Mouse (Mus musculus) midbrain, postnatal 0 days (tissue): ENCODE data around the gene Dlg2. TPM values are rescaled to one million over a fixed set of nuclear protein-coding genes. Genes with fewer than 3 reads are reported as not detected.

ENCODE experiments used
- ATAC-seq: fragments of 200-750 bp; cut with Nextera tagmentation; 2 replicates; pipeline ENCODE4 v1.8.0; 2017; ENCODE audit warnings: moderate number of reproducible peaks, mild to moderate bottlenecking, moderate TSS enrichment, moderate library complexity; ENCODE audit not compliant: low FRiP score
- DNase-seq: peaks from one replicate; pipeline ENCODE4 v3.0.0-alpha.2; 2015; ENCODE audit warnings: low spot score
- H3K27ac ChIP-seq: fragments of 300-500 bp; sonication (generic); 2 replicates; pipeline ENCODE4 v1.5.1; 2014; ENCODE audit warnings: low read depth, mild to moderate bottlenecking, low read length, mixed read lengths
- H3K27me3 ChIP-seq: fragments of 300-500 bp; sonication (generic); 2 replicates; pipeline ENCODE4 v1.6.1; 2014; ENCODE audit warnings: low read length, control low read depth, mixed read lengths; ENCODE audit not compliant: insufficient read depth
- H3K36me3 ChIP-seq: fragments of 300-500 bp; sonication (generic); 2 replicates; pipeline ENCODE4 v1.6.1; 2014; ENCODE audit warnings: low read length, control low read depth, mixed read lengths; ENCODE audit not compliant: insufficient read depth
- H3K4me1 ChIP-seq: fragments of 300-500 bp; sonication (generic); 2 replicates; pipeline ENCODE4 v1.6.1; 2014; ENCODE audit warnings: mild to moderate bottlenecking, control low read depth, antibody characterized with exemption, low read length, mixed read lengths; ENCODE audit not compliant: insufficient read depth
- H3K4me2 ChIP-seq: fragments of 300-500 bp; sonication (generic); 2 replicates; pipeline ENCODE4 v1.6.1; 2014; ENCODE audit warnings: low read depth, mild to moderate bottlenecking, low read length, mixed read lengths; ENCODE audit not compliant: poor library complexity, severe bottlenecking
- H3K4me3 ChIP-seq: fragments of 300-500 bp; sonication (generic); 2 replicates; pipeline ENCODE4 v1.5.1; 2014; ENCODE audit warnings: low read depth, mild to moderate bottlenecking, low read length, moderate library complexity
- H3K9ac ChIP-seq: fragments of 300-500 bp; sonication (generic); replicated peaks from 2 replicates; pipeline ENCODE4 v1.6.1; 2014; ENCODE audit warnings: mild to moderate bottlenecking, low read length, moderate library complexity, mixed read lengths; ENCODE audit not compliant: poor library complexity, severe bottlenecking
- H3K9me3 ChIP-seq: fragments of 300-500 bp; sonication (generic); 2 replicates; pipeline ENCODE4 v1.6.1; 2016; ENCODE audit warnings: low read length, control low read depth
- CTCF ChIP-seq: IDR thresholded peaks from 2 replicates; pipeline ENCODE4 v1.5.1; 2016; ENCODE audit warnings: antibody characterized with exemption, mild to moderate bottlenecking
- WGBS: fragments of 180-500 bp; shearing (Covaris S2); extraction: QIAGEN DNeasy Blood & Tissue Kit; methylation state at CpG from one replicate; pipeline ENCODE4 v1.1.7; 2014; 5-methylcytosine and 5-hydroxymethylcytosine counted together
- polyA plus RNA-seq: library from polyadenylated mRNA; unstranded; fragments of >200 nt; fragmentation: Nextera tagmentation; extraction: Ambion mirVana; gene quantifications from 2 replicates; pipeline ENCODE4 v1.2.1, GENCODE M21; 2015
- total RNA-seq: library from RNA; depleted of rRNA; stranded (reverse); fragments of >200 nt; gene quantifications from 2 replicates; pipeline ENCODE4 v1.2.3, GENCODE M21; 2014

Gene Dlg2
- total and polyA plus RNA-seq, 2 experiments from 2014 or later: 21.6 to 126 TPM

GRCm38 (mm10) chr7:90651128-90651527, 174.7 kb downstream of the Dlg2 start:
- Histone ChIP-seq H3K36me3 (no peaks in the 10 kb centered on the region), H3K9me3 (no peaks in the 10 kb centered on the region), H3K4me2 (no peak overlapping the region), H3K4me1 (no peaks in the 10 kb centered on the region), H3K27me3 (no peaks in the 10 kb centered on the region), H3K4me3 (no peak overlapping the region), H3K27ac (no peak overlapping the region), H3K9ac (no peak overlapping the region)
- 50% methylated on average over 6 of the region's 6 CpGs for WGBS
- DNase-seq (no peak), ATAC-seq (no peak)
- no peak for TF ChIP-seq CTCF

GRCm38 (mm10) chr7:90651611-90652010, 175.1 kb downstream of the Dlg2 start:
- no peak for TF ChIP-seq CTCF
- no peaks in the 10 kb centered on the region for H3K4me1 ChIP-seq
- no peaks in the 10 kb centered on the region for H3K27me3 ChIP-seq
- H3K27ac ChIP-seq: no peak overlapping the region
- WGBS: 76% methylated on average over 2 of the region's 2 CpGs
- H3K36me3 ChIP-seq: no peaks in the 10 kb centered on the region
- ATAC-seq (no peak), DNase-seq (no peak)
- H3K4me3 ChIP-seq: no peak overlapping the region
- no peaks in the 10 kb centered on the region for H3K9me3 ChIP-seq
- H3K4me2 ChIP-seq: no peak overlapping the region
- no peak overlapping the region for H3K9ac ChIP-seq

- H3K9me3 ChIP-seq: no peaks in the 10 kb centered on the region
- H3K4me2 ChIP-seq: no peak overlapping the region
- ATAC-seq (no peak), DNase-seq (no peak)
- WGBS: 64% methylated on average over 3 of the region's 3 CpGs
- H3K36me3 ChIP-seq: no peaks in the 10 kb centered on the region
- no peak overlapping the region for H3K9ac ChIP-seq
- TF ChIP-seq CTCF: no peak
- no peak overlapping the region for H3K4me3 ChIP-seq
- H3K4me1 ChIP-seq: no peaks in the 10 kb centered on the region
- H3K27me3 ChIP-seq: no peaks in the 10 kb centered on the region
- no peak overlapping the region for H3K27ac ChIP-seq
These were observed 182.1 kb downstream of the Dlg2 start for GRCm38 (mm10) chr7:90658593-90658992.

GRCm38 (mm10) chr7:90694050-90694449, 217.6 kb downstream of the Dlg2 start:
- no peaks in the 10 kb centered on the region for H3K9me3 ChIP-seq
- ATAC-seq: no peak
- H3K4me3 ChIP-seq: no peak overlapping the region
- no peak overlapping the region for H3K27ac ChIP-seq
- H3K36me3 ChIP-seq: no peaks in the 10 kb centered on the region
- no peaks in the 10 kb centered on the region for H3K27me3 ChIP-seq
- no peaks in the 10 kb centered on the region for H3K4me1 ChIP-seq
- DNase-seq: no peak
- no peak overlapping the region for H3K4me2 ChIP-seq
- H3K9ac ChIP-seq: no peak overlapping the region
- TF ChIP-seq CTCF: no peak

GRCm38 (mm10) chr7:90696181-90696950, 219.9 kb downstream of the Dlg2 start:
- Histone ChIP-seq H3K36me3 (no peaks in the 10 kb centered on the region), H3K4me3 (no peak overlapping the region), H3K9me3 (no peaks in the 10 kb centered on the region), H3K27me3 (no peaks in the 10 kb centered on the region), H3K4me2 (no peak overlapping the region), H3K27ac (no peak overlapping the region), H3K4me1 (no peaks in the 10 kb centered on the region), H3K9ac (no peak overlapping the region)
- TF ChIP-seq CTCF: no peak
- 46% methylated on average over 7 of the region's 7 CpGs for WGBS
- ATAC-seq: no peak
- no peak for DNase-seq

- ATAC-seq: no peak
- no peak for TF ChIP-seq CTCF
- no peaks in the 10 kb centered on the region for H3K4me1 ChIP-seq
- no peaks in the 10 kb centered on the region for H3K27me3 ChIP-seq
- no peak overlapping the region for H3K4me2 ChIP-seq
- H3K9ac ChIP-seq: no peak overlapping the region
- H3K27ac ChIP-seq: no peak overlapping the region
- no peaks in the 10 kb centered on the region for H3K9me3 ChIP-seq
- no peaks in the 10 kb centered on the region for H3K36me3 ChIP-seq
- 57% methylated on average over 7 of the region's 7 CpGs for WGBS
- peak; percentile 13 for DNase-seq
- no peak overlapping the region for H3K4me3 ChIP-seq
These were observed 226.8 kb downstream of the Dlg2 start for GRCm38 (mm10) chr7:90703163-90703852.
